Comparison of ENCODE assay signal across 9 mouse cellular contexts in the genomic region with DNA sequence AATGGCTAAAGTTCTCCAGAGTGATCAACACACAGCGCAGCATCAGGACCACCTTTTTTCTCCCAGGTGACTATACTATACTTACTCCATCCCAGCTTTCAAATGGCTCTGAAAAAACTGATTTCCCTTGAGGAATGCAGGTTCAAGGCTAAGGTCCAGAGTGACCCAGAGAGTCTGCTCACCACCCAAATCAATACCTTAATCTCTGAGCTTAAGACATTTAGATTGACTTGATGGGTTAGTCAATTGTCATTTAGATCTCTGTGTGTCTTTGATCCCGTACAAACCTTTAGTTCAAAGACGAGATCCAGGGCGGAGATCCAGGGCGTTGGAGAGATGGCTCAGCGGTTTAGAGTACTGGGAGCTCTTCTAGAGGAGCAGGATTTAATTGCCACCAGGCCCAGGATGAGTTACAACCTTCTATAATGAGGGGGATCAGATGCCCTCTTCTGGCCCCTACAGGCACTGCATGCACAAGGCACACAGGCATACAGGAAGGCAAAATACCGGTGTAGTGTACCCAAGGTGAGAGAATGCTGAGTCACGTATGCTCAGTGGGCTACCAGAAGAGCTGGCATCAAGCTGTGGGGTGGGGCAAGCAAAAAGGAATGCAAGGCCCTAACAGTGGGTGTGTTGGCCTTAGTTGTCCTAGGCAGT. TPM values are rescaled to one million over a fixed set of nuclear protein-coding genes. Genes with fewer than 3 reads are reported as not detected.
DNase-seq lines count a peak whose midpoint lies in the region; ATAC-seq and TF ChIP-seq lines count a peak whose summit lies in the region.
"Had no signal": no experiment of that assay in that cellular context is flagged by ENCODE, and none has a peak within 500 bp of the region (broad histone marks: within the 10 kb centered on the region; RNA-seq: fewer than 3 reads in every experiment).

No protein-coding gene starts in this region.

- H3K9me3 ChIP-seq in lung, embryonic 14.5 days (ENCODE audit: low read depth, low read length): no peaks in the 10 kb centered on the region

- peaks cover 48% of the 10 kb centered on the region for H3K36me3 ChIP-seq in lung, embryonic 14.5 days (ENCODE audit: insufficient read depth)

- H3K4me1 ChIP-seq in lung, embryonic 14.5 days (ENCODE audit: insufficient read depth): peaks cover 15% of the 10 kb centered on the region

- no peak overlapping the region for H3K9ac ChIP-seq in lung, embryonic 14.5 days

- DNase-seq in gastrocnemius, adult 2 months: no peak
- DNase-seq in gastrocnemius, postnatal 36 days: no peak
- DNase-seq in 3134 (ENCODE audit: extremely low read depth, insufficient read length, low spot score) (peak; percentile 74), R1 (ENCODE audit: low read depth, low spot score) (peak; percentile 100)
- DNase-seq in induced T-regulatory cell, adult 2 months (ENCODE audit: low read depth): peak; percentile 56
- peak; percentile 56 for DNase-seq in lung, embryonic 14.5 days
- peak; percentile 70 for DNase-seq in thymus, postnatal 0 days (ENCODE audit: low spot score)
- no peak for DNase-seq in right cerebral cortex, postnatal 25 days

- intact Hi-C loops in gastrocnemius, adult 2 months (cut with DNase I): no loop called here
- intact Hi-C loops in gastrocnemius, postnatal 36 days (cut with DNase I): no loop called here

- no peak overlapping the region for H3K27ac ChIP-seq in gastrocnemius, adult 2 months
- H3K27ac ChIP-seq in lung, embryonic 14.5 days (ENCODE audit: low read depth): no peak overlapping the region

- H3K4me3 ChIP-seq in gastrocnemius, adult 2 months: no peak overlapping the region
- no peak overlapping the region for H3K4me3 ChIP-seq in lung, embryonic 14.5 days (ENCODE audit: low read depth, low read length)

- TF ChIP-seq CTCF in gastrocnemius, adult 2 months (IDR thresholded peaks at IDR 0.05): peak; percentile 57
- peak; percentile 67 for TF ChIP-seq CTCF in lung, embryonic 14.5 days (IDR thresholded peaks at IDR 0.05; ENCODE audit: low read depth)

- H3K4me2 ChIP-seq in lung, embryonic 14.5 days: no peak overlapping the region

- 75% methylated on average over 8 of the region's 8 CpGs for WGBS in lung, embryonic 14.5 days

- H3K27me3 ChIP-seq in lung, embryonic 14.5 days (ENCODE audit: insufficient read depth, low read length): no peaks in the 10 kb centered on the region

- no peak for ATAC-seq in lung, embryonic 14.5 days (ENCODE audit: insufficient read depth)

RNA-seq across cellular contexts. Expression of a gene that starts 24.9 kb away (rescaled TPM):
- not detected for total RNA-seq in gastrocnemius, adult 2 months (2021)
- not detected for total RNA-seq in gastrocnemius, postnatal 36 days (2021)
- polyA plus RNA-seq in lung, embryonic 14.5 days (2014; fragmentation: Nextera tagmentation; extraction: Ambion mirVana): 25.6 and 30.9 TPM in 2 replicates
- polyA plus RNA-seq in thymus, postnatal 0 days (2015; fragmentation: Nextera tagmentation; extraction: Ambion mirVana): 1.3 and 1.5 TPM in 2 replicates

RNA-seq across cellular contexts. Expression of a gene that starts 43.5 kb away (rescaled TPM):
- not detected for total RNA-seq in gastrocnemius, adult 2 months (2021)
- not detected for total RNA-seq in gastrocnemius, postnatal 36 days (2021)
- not detected in 2 replicates for polyA plus RNA-seq in lung, embryonic 14.5 days (2014; fragmentation: Nextera tagmentation; extraction: Ambion mirVana)
- polyA plus RNA-seq in thymus, postnatal 0 days (2015; fragmentation: Nextera tagmentation; extraction: Ambion mirVana): 3.1 and 3.8 TPM in 2 replicates
- total RNA-seq: left cerebral cortex, postnatal 10 days had no signal

RNA-seq across cellular contexts. Expression of a gene that starts 53.8 kb away (rescaled TPM):
- 10 to 100 TPM; 31.6 to 34.6 TPM for total RNA-seq in gastrocnemius, adult 2 months (2021)
- total RNA-seq in gastrocnemius, postnatal 36 days (2021): 10 to 100 TPM; 26.5 to 30.1 TPM
- polyA plus RNA-seq in lung, embryonic 14.5 days (2014; fragmentation: Nextera tagmentation; extraction: Ambion mirVana): 37.2 and 37.6 TPM in 2 replicates
- 128 and 144 TPM in 2 replicates for polyA plus RNA-seq in thymus, postnatal 0 days (2015; fragmentation: Nextera tagmentation; extraction: Ambion mirVana)

Comparison
In these comparisons a context has a peak if more than half of its experiments do, and no peak if none do; other contexts are left out.
1. DNase-seq: peak in 3134 (single experiment), R1 (single experiment), induced T-regulatory cell, adult 2 months (single experiment), lung, embryonic 14.5 days (single experiment) and thymus, postnatal 0 days (single experiment); none in gastrocnemius, adult 2 months (single experiment), gastrocnemius, postnatal 36 days (0 of 2) and right cerebral cortex, postnatal 25 days (single experiment).